Mouse (Mus musculus) kidney, adult 2 months (tissue): ENCODE measurements around the gene Wnt10b.

ENCODE experiments used
- CTCF ChIP-seq: fragments of 200-500 bp; conservative IDR thresholded peaks from 2 replicates; pipeline ENCODE4 v1.5.1; 2011; ENCODE audit warnings: low read depth, mild to moderate bottlenecking, control low read depth, low read length, moderate library complexity, mixed read lengths; ENCODE audit not compliant: insufficient read depth, insufficient read length
- POLR2A ChIP-seq: fragments of 200-500 bp; IDR thresholded peaks from one replicate; pipeline ENCODE4 v1.6.1; 2011; ENCODE audit warnings: low read depth, low read length, control low read depth

- no peak for TF ChIP-seq CTCF
- TF ChIP-seq POLR2A: no peak
Observed at GRCm38 (mm10) chr15:98818171-98818570, 40.2 kb upstream of the Wnt10b start.
